Mouse (Mus musculus): ENCODE data around the gene Reep6.
A peak's percentile ranks its signal among the peaks of the same experiment; 100 is the strongest.

Reep6 gene

DNA sequence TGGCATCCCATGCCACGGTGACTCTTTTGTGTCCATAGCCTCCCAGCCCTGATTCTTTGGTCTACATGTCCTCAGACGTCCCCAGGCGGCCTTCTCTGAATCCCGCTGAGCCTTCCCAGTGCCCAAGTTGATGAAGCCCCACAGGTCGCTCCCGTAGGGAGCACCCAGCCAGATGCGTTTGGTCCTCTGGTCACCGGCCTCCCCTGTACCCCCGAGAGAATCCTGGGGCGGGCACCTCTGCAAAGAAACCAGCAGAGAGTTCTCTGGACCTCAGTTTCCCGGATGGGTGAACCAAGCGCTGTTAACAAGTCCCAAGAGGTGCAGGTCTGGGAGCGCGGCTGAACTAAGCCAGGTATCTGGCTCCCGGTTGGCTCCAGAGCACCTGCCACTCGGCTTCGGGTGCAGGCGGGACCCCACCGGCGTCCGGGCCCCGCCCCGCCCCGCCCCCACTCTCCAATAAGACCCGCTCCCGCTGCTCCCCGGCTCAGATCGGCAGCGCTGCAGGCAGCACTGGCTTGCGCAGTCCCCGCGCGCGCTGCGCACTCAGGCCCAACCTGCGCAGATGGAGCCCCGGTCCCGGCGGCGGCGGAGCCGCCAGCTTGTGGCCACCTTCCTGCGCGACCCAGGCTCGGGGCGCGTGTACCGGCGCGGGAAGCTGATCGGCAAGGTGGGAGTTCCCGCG is 26.4 kb downstream of the Reep6 start, which contains the start of gene Plk5:
Plk5 (plus strand) TSS at position 459 of the 682 bp plus-strand sequence.
- DNase-seq (ENCODE audit: low spot score in 2 of 2) = no peak

DNA sequence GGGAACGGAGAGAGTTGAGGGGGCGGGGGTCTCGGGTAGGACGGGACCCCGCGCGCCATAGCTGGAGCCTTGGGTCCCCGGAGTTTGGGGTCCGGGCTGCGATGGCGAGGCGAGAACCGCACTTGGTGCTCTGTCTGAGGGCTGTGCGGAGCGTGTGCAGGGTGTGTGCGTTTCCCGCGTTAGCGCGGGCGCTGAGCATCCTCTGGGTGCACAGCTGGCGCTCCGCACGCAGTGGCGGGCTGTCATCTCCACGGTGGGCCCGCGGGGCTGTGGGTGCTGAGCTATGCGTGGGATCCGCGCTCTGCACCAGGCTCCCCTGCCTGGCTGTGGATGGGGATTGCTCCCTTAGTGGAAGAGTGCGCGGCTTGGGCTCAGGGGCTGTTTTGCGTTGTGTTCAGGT is 27.0 kb downstream of the Reep6 start:
- DNase-seq (ENCODE audit: low spot score in 2 of 2) = no peak

DNA sequence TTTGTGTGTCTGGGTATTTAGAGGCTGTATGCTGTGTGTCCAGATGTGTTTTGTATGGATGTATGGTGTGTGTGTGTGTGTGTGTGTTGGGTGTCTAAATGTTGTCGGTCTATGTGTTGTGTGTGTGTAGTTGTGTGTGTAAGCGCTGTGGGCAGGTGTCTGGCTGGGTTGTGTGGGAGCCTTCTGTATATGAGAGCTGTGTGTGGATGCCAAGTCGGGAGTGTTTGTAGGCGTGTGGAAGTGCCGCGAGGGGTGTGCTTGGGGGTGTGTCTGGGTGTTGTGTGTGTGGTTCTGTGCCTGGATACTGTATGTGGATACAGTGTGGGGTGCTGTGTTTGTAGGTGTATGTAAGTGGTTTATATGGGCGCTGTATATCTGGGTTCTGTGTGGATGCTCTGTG is 27.6 kb downstream of the Reep6 start:
- no peak for DNase-seq (ENCODE audit: low spot score in 2 of 2)

DNA sequence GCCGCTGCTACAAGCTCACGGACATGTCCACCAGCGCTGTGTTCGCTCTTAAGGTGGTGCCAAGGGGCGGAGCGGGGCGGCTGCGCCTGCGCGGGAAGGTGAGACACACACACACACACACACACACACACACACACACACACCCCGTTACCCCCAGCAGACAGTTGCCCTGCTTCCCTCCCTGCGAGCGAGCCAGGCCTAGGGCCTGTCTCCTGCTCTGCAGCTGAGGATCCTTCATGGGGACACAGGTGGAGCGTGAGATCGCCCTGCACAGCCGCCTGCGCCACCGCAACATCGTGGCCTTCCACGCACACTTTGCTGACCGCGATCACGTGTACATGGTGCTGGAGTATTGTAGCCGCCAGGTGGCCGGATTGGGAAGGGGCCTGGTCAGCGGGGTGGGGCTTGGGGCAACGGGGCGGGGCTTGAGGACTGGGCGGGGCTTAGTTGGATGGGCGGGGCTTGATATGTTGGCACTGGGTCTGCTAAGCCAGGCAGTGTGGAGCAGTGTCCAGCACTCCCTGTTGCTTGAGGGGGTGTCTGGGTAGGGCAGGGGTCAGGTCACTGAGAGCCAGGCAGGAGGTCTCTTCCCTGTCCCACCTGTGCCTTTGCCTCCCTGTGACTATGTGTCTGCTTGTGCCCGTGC is 28.4 kb downstream of the Reep6 start:
- DNase-seq (ENCODE audit: low spot score in 2 of 2) = no peak

DNA sequence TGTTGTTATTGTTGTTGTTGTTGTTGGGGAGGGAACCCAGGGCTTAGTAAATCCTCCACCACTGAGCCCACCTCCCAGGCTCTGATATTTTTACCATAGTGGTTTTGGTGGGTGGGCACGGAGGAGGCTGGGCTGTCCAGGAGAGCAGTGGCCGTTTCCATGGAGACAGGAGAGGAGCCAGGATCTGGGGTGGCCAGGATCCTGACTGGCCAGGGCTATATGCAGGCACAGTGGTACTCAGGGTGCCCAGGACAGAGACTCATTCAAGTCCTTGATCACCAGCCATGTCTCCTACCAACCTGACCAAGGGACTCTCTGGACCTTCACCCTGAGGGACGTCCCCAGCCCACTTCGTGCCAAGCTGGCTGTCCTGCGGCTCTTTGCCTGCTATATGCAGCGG is 34.0 kb downstream of the Reep6 start:
- DNase-seq (ENCODE audit: low spot score in 2 of 2) = no peak

DNA sequence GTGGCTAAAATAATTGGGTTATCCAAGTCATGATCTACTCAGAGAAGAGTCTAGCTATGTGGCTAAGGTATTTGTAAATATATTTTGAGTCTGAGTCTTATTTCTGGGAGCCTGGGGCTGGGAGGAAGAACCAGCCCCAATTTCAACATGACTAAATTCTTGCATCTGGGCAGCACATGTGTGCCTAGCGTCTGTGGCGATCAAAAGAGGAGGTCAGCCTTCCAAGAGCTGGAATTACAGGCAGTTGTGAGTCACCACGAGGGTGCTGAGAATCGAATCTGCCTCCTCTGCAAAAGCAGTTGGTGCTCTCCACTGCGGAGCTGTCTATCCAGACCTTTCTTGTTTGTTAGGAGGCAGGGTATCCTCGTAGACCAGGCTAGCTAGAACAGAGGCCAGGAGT is 36.0 kb downstream of the Reep6 start:
- no peak for DNase-seq (ENCODE audit: low spot score in 2 of 2)

DNA sequence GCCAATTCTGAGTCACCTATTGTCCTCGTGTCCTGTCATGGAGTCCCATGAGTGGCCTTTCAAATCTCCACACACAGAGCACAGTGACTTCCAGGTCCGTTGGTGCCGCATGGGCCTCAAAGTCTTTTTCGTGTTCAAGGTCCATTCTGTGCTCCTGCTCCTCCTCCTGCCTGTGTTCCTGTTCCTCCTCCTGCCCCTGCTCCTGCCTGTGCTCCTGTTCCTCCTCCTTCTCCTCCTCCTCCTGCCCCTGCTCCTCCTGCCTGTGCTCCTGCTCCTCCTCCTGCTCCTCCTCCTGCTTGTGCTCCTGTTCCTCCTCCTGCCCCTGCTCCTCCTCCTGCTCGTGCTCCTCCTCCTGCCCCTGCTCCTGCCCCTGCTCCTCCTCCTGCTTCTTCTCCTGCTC is 38.2 kb downstream of the Reep6 start:
- DNase-seq (ENCODE audit: low spot score in 2 of 2) = no peak

DNA sequence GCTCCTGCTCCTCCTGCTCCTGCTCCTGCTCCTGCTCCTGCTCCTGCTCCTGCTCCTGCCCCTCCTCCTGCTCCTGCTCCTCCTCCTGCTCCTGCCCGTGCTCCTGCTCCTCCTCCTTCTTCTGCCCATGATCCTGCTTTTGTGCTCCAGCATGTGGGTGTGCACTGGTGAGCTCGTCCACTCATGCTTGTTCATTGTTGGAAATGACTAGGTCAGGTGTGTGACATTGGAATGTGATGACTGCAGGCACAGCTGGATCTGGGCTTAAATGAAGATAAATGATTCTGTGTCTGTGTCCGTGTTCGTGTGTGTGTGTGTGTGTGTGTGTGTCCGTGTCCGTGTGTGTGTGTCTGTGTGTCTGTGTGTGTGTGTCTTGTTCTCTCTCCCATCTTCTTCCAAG is 38.6 kb downstream of the Reep6 start:
- DNase-seq (ENCODE audit: low spot score in 2 of 2) = no peak

DNA sequence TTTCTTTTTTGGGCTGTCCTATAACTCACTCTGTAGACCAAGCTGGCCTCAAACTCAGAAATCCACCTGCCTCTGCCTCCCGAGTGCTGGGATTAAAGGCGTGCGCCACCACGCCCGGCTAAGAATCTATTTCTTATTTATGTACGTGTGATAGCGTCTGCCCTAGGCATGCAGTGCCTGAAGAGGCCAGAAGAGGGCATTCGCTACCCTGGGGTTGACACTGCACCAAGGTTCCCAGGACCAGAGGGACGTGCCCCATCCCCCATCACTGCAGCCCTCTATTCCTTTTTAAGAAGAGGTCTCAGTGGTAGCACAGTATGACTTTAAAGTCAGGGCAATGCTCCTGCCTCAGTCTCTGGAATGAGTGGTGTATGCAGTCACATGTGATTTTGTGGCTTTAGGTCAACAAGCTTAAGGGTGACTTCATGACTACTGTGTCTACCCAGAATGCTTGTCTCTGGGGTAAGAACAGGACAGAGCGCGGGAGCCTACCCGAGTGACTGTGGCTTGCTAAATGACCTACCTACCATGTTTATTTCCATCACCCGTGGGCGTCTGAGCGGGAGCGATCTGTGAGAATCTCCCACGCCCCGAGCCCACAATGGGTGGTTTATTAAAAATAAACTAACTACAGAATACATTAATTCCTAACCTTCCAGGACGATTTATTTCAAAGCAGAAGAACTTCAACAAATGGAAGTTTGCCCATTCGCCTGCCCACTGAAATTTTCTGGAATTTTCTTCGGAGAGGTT is 40.4 kb downstream of the Reep6 start:
- DNase-seq (ENCODE audit: low spot score in 2 of 2) = no peak

DNA sequence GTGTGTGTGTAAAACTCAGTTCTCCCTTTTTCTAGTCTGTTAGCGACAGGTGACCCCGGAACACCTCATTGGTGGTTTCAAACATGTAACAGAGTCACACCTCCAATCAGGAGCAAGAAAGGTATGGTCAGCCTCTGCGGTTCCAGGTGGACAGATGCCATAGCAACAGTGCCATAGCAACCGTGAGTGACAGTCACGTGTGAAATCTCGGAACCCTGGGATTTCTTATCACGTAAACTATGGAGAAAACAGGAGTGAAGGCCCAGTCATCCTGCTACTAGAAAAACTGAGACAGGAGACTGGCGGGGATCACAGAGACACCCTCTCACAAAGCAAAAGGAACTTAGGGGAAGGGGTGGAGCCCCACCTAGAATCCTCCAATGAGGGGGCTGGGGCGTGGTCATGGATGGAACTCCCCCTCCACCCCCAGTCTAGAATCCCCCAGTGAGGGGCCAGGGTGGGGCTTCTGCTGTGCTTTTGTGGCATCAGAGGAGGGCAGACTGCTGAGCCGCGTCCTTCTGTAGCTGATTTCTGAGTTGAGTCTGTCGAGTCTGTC is 41.7 kb downstream of the Reep6 start:
- DNase-seq (ENCODE audit: low spot score in 2 of 2) = no peak

DNA sequence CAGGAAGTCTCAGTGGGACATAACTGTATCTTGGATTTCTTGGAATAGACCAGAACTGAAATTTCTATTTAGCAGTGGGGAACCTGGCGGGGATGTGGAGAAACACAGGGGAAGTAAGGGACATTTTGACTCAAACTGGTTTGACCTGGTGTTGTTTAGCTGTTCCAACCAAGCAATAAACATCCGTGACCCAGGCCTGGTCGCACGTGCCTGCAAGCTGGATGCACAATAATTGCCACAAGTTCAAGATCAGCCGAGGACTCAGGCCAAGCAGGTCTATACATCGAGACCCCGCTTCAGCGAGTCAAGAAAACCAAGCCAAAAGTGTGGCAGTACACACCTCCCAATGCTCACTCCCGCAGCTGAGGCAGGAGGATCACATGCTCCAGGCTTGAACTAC is 42.2 kb downstream of the Reep6 start:
- no peak for DNase-seq (ENCODE audit: low spot score in 2 of 2)

DNA sequence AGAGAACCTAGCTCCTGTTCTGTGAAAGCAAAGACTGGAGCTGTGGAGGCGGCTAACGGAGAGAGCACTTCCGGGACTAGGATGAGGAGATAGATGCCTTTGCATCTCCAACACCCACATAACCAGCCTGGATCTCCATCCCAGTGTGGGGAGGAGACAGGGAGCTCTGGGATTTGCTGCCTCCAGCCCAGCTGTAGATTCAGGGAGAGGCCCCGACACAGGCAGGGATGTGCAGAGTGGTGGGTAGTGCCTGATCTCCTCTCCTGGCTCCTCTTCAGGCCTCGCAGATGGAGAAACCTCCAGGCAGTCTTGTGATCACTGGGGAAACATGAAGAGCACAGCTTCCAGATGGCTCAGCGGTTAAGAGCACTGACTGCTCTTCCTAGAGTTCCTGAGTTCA is 43.0 kb downstream of the Reep6 start:
- DNase-seq (ENCODE audit: low spot score in 2 of 2) = no peak

DNA sequence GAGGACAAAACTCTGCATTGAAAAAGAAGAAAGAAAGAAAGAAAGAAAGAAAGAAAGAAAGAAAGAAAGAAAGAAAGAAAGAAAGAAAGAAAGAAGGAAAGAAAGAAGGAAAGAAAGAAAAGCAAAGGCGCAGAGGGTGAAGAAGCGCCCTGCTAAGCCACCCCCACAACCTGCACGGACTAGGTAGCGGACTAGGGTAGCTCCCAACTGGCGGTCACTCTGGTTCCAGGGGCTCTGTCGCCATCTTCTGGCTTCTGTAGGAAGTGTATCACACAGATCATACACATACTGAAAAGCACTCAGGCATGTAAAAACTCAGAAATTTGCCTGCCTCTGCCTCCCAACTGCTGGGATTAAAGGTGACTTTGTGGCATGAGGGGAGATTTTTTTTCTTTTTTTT is 44.3 kb downstream of the Reep6 start:
- DNase-seq (ENCODE audit: low spot score in 2 of 2) = peak; percentile 65 to 73

DNA sequence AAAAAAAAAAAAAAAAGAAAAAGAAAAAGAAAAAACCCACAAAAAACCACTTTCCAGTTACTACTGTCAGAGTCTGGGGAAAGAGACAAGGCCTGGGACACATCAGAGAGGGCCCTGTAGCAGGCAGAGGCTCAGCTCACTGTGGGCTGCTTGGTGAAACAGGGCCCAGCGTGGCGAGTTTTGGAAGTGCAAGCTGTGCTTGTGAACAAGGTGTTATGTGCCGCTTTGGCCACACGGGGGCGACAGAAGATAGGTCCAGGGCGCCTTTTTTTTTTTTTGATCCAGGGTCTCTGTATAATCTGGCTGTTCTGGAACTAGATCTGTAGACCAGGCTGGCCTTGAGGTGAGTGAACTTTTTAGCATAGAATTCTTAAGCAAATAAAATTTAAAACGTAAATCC is 46.4 kb downstream of the Reep6 start:
- DNase-seq (ENCODE audit: low spot score in 2 of 2) = peak; percentile 86 to 89

DNA sequence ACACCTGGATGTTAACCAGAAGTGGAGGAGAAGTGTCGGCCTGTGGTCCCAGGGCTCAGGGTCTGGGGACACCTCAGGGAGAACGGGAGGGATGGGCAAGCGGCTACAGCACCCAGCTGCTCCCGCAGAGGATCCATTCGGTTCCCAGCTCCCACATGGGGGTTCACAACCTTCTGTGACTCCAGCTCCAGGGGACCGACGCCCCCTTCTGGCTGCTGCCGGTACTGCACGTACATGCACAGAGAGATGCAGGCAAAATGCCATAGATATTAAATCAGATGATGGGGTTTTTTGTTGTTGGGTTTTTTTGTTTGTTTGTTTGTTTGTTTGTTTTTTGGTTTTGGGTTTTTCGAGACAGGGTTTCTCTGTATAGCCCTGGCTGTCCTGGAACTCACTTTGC is 48.0 kb downstream of the Reep6 start:
- DNase-seq (ENCODE audit: low spot score in 2 of 2) = no peak

DNA sequence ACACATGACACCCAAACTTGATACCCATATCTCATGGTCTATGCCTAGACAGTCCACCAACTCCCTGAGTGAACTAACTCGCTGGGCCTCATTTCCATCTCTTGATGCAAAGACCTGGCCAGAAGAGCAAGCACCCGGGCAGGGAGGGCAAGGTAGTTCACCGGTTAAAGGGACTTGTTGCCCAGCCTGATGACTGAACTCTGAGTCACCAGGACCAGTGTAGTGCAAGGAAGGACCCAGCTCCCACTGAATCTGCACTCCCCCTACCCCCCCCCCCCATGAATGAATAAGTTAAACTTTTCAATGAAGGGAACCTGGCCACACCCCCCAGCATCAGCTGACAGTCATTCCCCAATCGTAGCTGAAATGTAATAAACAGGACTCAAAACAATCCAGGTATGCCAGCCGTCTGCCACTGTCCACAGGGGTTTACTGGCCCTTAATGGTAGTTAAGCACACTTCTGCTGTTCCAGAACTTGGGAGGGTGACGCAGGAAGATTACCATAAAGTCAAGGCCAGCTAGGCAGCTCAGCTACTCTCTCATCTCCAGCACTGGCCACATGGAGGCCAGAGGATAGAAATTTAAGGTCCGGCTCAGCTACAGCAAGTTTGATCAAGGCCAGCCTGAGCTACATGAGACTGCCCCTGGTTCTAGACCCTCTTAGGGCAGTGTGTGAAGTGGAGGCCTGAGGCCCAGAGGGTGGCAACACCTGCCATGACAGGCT is 53.0 kb downstream of the Reep6 start:
- DNase-seq (ENCODE audit: low spot score in 2 of 2) = no peak

DNA sequence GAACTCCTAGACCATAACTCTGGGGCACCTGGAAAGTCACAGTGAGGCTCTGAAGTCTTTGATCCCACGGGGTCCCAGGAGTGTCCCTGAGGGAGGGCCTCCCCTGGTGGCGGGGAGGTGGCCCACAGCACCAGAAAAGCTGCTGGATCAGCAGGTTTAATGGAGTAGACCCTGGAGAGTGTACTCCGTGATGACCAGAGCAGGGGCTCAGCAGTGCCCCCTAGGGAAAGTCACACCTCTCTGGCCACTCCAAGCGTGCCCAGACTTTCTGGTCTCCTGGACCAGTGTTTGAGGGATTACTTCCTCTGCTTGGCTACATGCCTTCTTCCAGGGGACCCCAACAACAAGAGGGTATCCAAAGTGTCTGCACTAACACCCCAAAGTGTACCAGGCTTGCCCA is 53.7 kb downstream of the Reep6 start:
- DNase-seq (ENCODE audit: low spot score in 2 of 2) = no peak

DNA sequence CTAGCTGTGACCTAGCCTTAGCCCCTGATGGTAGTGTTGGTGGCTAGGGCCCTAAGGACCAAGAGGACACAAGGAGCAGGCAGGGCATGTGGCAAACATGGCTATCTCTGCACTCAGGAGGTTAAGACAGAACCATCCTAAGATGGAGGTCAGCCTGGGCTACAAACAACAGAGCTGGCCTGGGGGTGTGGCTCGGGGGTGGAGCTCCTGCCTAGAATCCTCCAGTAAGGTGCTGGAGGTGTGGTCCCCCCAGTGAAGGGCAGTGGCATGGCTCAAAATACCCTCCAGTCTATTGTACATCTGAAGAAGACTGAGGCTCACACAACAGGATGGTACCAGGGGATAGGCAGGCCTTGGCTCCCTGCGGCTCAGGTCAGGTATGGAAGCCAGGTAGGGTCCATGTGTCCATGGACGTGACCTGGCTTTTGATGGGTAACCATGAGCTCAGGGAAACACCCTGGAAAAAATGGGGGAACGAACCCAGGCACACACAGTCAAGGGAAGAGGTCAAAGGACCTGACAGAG is 54.4 kb downstream of the Reep6 start:
- DNase-seq (ENCODE audit: low spot score in 2 of 2) = no peak

DNA sequence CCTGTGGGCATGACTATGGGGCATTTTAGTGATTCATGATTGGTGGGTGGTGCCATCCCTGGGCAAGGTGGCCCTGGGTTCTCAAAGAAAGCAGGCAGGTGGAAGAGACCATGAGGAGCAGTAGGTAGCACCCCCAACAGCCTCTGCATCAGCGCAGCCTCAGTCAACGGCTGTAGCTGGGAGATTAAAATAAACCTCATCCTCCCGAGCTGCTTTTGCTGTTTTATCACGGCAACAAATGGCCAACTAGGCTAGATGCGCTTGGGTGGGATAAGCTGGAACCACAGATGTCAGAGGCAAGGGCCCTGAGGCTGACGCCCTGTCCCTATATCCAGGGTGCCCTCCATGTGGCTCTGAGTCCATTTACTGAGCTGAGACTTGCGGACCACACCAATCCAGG is 55.0 kb downstream of the Reep6 start:
- no peak for DNase-seq (ENCODE audit: low spot score in 2 of 2)

DNA sequence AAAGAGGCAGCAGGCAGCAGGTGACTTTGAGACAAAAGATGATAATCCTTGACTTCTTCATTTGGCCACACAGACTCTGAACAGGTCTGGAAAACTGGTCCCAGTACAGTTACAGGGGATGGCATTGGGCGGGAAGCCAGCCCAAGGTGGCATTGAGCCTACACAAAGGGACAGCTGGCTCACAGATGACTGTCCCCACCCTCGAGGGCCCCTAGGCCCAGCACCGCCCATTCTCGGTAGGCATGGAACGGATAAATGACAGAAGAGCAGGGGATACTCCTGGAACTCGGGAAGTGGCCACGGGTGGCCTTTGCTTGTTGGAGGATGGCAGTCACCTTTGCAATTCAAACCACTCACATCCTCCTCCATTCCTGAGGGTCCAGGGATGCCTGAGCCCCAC is 55.6 kb downstream of the Reep6 start:
- no peak for DNase-seq (ENCODE audit: low spot score in 2 of 2)
